Mouse (Mus musculus): ENCODE measurements around the gene Cask. TPM values are rescaled to one million over a fixed set of nuclear protein-coding genes. Genes with fewer than 3 reads are reported as not detected.
A peak's percentile ranks its signal among the peaks of the same experiment; 100 is the strongest.
"Not testable (repeated sequence)": the region's sequence is repeated elsewhere in the genome, so short reads cannot be mapped to it uniquely, and the experiment has no call there.

Gene Cask
- total and polyA plus RNA-seq, 3 experiments, result 1.8 to 16.2 (median 15.7) TPM

DNA sequence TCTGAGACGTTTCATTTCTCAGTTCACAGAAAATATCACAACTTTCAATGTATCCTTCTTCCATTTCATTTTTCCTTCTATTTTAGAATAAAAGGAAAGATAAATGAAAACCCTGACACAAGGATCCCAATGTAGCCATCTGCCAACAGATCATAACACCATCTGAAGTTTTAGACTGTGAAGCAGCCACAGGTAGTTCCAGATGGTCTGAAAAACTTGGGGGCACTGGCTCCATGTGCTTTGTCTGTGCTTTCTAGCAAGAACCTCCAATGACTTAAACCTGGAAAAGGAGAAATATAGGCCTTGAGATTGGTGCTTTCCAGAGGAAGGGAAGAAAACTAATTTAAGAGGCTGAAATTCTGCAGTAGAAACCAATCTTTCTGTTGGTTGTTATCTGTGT is 28.4 kb downstream of the Cask start:
- H3K9ac ChIP-seq (ENCODE audit: low read depth, low read length), result no peak overlapping the region
- H3K4me1 ChIP-seq (ENCODE audit: control insufficient read depth, insufficient read depth, low read length), result no peaks in the 10 kb centered on the region
- TF ChIP-seq POLR2A (IDR thresholded peaks at IDR 0.05; ENCODE audit: insufficient read depth, low read depth, low read length) (no peak), CTCF (IDR thresholded peaks at IDR 0.05) (no peak), EP300 (IDR thresholded peaks at IDR 0.05; ENCODE audit: insufficient read depth, low read depth, low read length) (no peak)
- no peaks in the 10 kb centered on the region for H3K79me2 ChIP-seq (replicated peaks; ENCODE audit: control insufficient read depth, insufficient read depth, low read length)
- no peak overlapping the region for H3K4me3 ChIP-seq
- H3K27me3 ChIP-seq (ENCODE audit: control insufficient read depth, insufficient read depth, low read length), result no peaks in the 10 kb centered on the region
- intact Hi-C loops (cut with DNase I), result no loop called here
- no peaks in the 10 kb centered on the region for H3K36me3 ChIP-seq (ENCODE audit: control insufficient read depth, insufficient read depth, low read length)
- 63% methylated on average over 1 of the region's 1 CpGs for WGBS
- DNase-seq, result no peak
- no peak overlapping the region for H3K27ac ChIP-seq

- TF ChIP-seq EP300 (IDR thresholded peaks at IDR 0.05; ENCODE audit: insufficient read depth, low read depth, low read length) (no peak), POLR2A (IDR thresholded peaks at IDR 0.05; ENCODE audit: insufficient read depth, low read depth, low read length) (no peak), CTCF (IDR thresholded peaks at IDR 0.05) (no peak)
- Histone ChIP-seq H3K4me1 (ENCODE audit: control insufficient read depth, insufficient read depth, low read length) (no peaks in the 10 kb centered on the region), H3K27me3 (ENCODE audit: control insufficient read depth, insufficient read depth, low read length) (no peaks in the 10 kb centered on the region), H3K4me3 (no peak overlapping the region), H3K9ac (ENCODE audit: low read depth, low read length) (no peak overlapping the region), H3K36me3 (ENCODE audit: control insufficient read depth, insufficient read depth, low read length) (no peaks in the 10 kb centered on the region), H3K27ac (no peak overlapping the region), H3K79me2 (replicated peaks; ENCODE audit: control insufficient read depth, insufficient read depth, low read length) (no peaks in the 10 kb centered on the region)
- WGBS, result 35% methylated on average over 2 of the region's 2 CpGs
- DNase-seq, result no peak
- intact Hi-C loops (cut with DNase I), result no loop called here
Measured at GRCm38 (mm10) chrX:13798754-13799153, 52.4 kb downstream of the Cask start.

DNA sequence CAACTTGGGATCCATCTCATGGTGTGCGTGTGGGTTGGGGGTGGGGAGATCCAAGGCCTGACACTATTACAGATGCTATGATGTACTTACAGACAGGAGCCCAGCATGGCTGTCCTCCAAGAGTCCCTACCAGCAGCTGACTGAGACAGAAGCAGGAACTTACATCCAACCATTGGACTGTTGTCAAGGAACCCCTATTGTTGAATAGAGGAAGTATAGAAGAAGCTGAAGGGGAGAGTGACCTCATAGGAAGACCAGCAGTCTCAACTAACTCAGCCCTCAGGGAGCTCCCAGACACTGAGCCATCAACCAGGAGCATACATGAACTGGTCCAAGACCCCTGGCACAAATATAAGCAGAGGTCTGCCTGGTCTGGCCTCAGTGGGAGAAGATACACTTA is 85.5 kb downstream of the Cask start:
- Histone ChIP-seq H3K27me3 (ENCODE audit: control insufficient read depth, insufficient read depth, low read length) (no peaks in the 10 kb centered on the region), H3K79me2 (replicated peaks; ENCODE audit: control insufficient read depth, insufficient read depth, low read length) (no peaks in the 10 kb centered on the region), H3K4me3 (no peak overlapping the region), H3K27ac (no peak overlapping the region), H3K36me3 (ENCODE audit: control insufficient read depth, insufficient read depth, low read length) (no peaks in the 10 kb centered on the region), H3K4me1 (ENCODE audit: control insufficient read depth, insufficient read depth, low read length) (no peaks in the 10 kb centered on the region), H3K9ac (ENCODE audit: low read depth, low read length) (no peak overlapping the region)
- intact Hi-C loops (cut with DNase I), result no loop called here
- TF ChIP-seq EP300 (IDR thresholded peaks at IDR 0.05; ENCODE audit: insufficient read depth, low read depth, low read length) (no peak), POLR2A (IDR thresholded peaks at IDR 0.05; ENCODE audit: insufficient read depth, low read depth, low read length) (no peak), CTCF (IDR thresholded peaks at IDR 0.05) (no peak)
- 69% methylated on average over 1 of the region's 1 CpGs for WGBS
- DNase-seq, result peak in 1 of 2 experiments; percentile 2

- Histone ChIP-seq H3K79me2 (replicated peaks; ENCODE audit: control insufficient read depth, insufficient read depth, low read length) (no peaks in the 10 kb centered on the region), H3K4me3 (no peak overlapping the region), H3K27ac (no peak overlapping the region), H3K27me3 (ENCODE audit: control insufficient read depth, insufficient read depth, low read length) (no peaks in the 10 kb centered on the region), H3K36me3 (ENCODE audit: control insufficient read depth, insufficient read depth, low read length) (no peaks in the 10 kb centered on the region), H3K9ac (ENCODE audit: low read depth, low read length) (no peak overlapping the region), H3K4me1 (ENCODE audit: control insufficient read depth, insufficient read depth, low read length) (no peaks in the 10 kb centered on the region)
- intact Hi-C loops (cut with DNase I), result no loop called here
- DNase-seq, result no peak
- 82% methylated on average over 1 of the region's 1 CpGs for WGBS
- no peak for TF ChIP-seq CTCF (IDR thresholded peaks at IDR 0.05)
- no peak for TF ChIP-seq POLR2A (IDR thresholded peaks at IDR 0.05; ENCODE audit: insufficient read depth, low read depth, low read length)
- TF ChIP-seq EP300 (IDR thresholded peaks at IDR 0.05; ENCODE audit: insufficient read depth, low read depth, low read length), result no peak
Measured at GRCm38 (mm10) chrX:13765024-13765423, 86.1 kb downstream of the Cask start.

GRCm38 (mm10) chrX:13757279-13758005 is 93.7 kb downstream of the Cask start:
- no peak overlapping the region for H3K9ac ChIP-seq (ENCODE audit: low read depth, low read length)
- TF ChIP-seq POLR2A (IDR thresholded peaks at IDR 0.05; ENCODE audit: insufficient read depth, low read depth, low read length), result no peak
- peak; percentile 55 for TF ChIP-seq CTCF (IDR thresholded peaks at IDR 0.05)
- H3K27me3 ChIP-seq (ENCODE audit: control insufficient read depth, insufficient read depth, low read length), result no peaks in the 10 kb centered on the region
- no peak overlapping the region for H3K27ac ChIP-seq
- WGBS, result 24% methylated on average over 3 of the region's 3 CpGs
- no peak for DNase-seq
- H3K36me3 ChIP-seq (ENCODE audit: control insufficient read depth, insufficient read depth, low read length), result no peaks in the 10 kb centered on the region
- H3K4me1 ChIP-seq (ENCODE audit: control insufficient read depth, insufficient read depth, low read length), result no peaks in the 10 kb centered on the region; the same call in 1 of the 2 replicates
- intact Hi-C loops (cut with DNase I), result no loop called here
- H3K79me2 ChIP-seq (replicated peaks; ENCODE audit: control insufficient read depth, insufficient read depth, low read length), result no peaks in the 10 kb centered on the region
- no peak overlapping the region for H3K4me3 ChIP-seq

GRCm38 (mm10) chrX:13741110-13741509 is 110.1 kb downstream of the Cask start:
- Histone ChIP-seq H3K4me3 (no peak overlapping the region), H3K79me2 (replicated peaks; ENCODE audit: control insufficient read depth, insufficient read depth, low read length) (no peaks in the 10 kb centered on the region), H3K4me1 (ENCODE audit: control insufficient read depth, insufficient read depth, low read length) (no peaks in the 10 kb centered on the region; the same call in 1 of the 2 replicates), H3K9ac (ENCODE audit: low read depth, low read length) (no peak overlapping the region), H3K36me3 (ENCODE audit: control insufficient read depth, insufficient read depth, low read length) (no peaks in the 10 kb centered on the region), H3K27ac (no peak overlapping the region), H3K27me3 (ENCODE audit: control insufficient read depth, insufficient read depth, low read length) (no peaks in the 10 kb centered on the region)
- TF ChIP-seq CTCF (IDR thresholded peaks at IDR 0.05) (no peak), POLR2A (IDR thresholded peaks at IDR 0.05; ENCODE audit: insufficient read depth, low read depth, low read length) (no peak), EP300 (IDR thresholded peaks at IDR 0.05; ENCODE audit: insufficient read depth, low read depth, low read length) (no peak)
- intact Hi-C loops (cut with DNase I), result no loop called here
- DNase-seq, result no peak
- WGBS, result 29% methylated on average over 2 of the region's 2 CpGs

DNA sequence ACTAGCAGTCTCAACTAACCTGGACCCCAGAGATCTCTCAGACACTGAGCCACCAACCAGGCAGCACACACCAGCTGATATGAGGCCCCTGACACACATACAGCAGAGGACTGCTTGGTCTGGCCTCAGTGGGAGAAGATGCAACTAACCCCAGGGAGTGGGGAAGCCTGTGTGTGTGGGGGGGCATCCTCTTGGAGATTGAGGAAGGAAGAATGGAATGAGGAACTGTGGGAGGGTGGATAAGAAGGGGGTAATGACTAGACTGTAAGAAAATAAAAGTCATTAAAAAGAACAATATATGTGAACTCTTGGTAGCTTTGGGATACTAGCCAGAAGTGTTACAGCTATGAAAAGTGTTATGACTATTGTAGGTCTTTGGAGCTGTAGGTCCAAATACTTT is 120.4 kb downstream of the Cask start:
- H3K79me2 ChIP-seq (replicated peaks; ENCODE audit: control insufficient read depth, insufficient read depth, low read length), result not testable (repeated sequence)

More for the DNA sequence above, 120.4 kb downstream of the Cask start:
- H3K4me3 ChIP-seq; H3K36me3 ChIP-seq (ENCODE audit: control insufficient read depth, insufficient read depth, low read length); H3K9ac ChIP-seq (ENCODE audit: low read depth, low read length); H3K4me1 ChIP-seq (ENCODE audit: control insufficient read depth, insufficient read depth, low read length); DNase-seq; H3K27me3 ChIP-seq (ENCODE audit: control insufficient read depth, insufficient read depth, low read length); intact Hi-C loops (cut with DNase I); H3K27ac ChIP-seq: not testable (repeated sequence)

Data from heart, adult 2 months (tissue).